Mouse (Mus musculus) hindbrain, postnatal 0 days (tissue): ENCODE measurements around the gene Slc16a1. TPM values are rescaled to one million over a fixed set of nuclear protein-coding genes. Genes with fewer than 3 reads are reported as not detected.
A peak's percentile ranks its signal among the peaks of the same experiment; 100 is the strongest.
"Not testable (repeated sequence)": the region's sequence is repeated elsewhere in the genome, so short reads cannot be mapped to it uniquely, and the experiment has no call there.

Experiments used
- ATAC-seq: fragments of 200-750 bp; cut with Nextera tagmentation; 2 replicates; pipeline ENCODE4 v1.8.0; 2017; ENCODE audit warnings: mild to moderate bottlenecking, moderate TSS enrichment, moderate library complexity
- DNase-seq: peaks from one replicate; pipeline ENCODE4 v3.0.0-alpha.2; 2015; ENCODE audit warnings: low spot score
- H3K27ac ChIP-seq: fragments of 300-500 bp; sonication (generic); 2 replicates; pipeline ENCODE4 v1.5.1; 2014; ENCODE audit warnings: mild to moderate bottlenecking
- H3K27me3 ChIP-seq: fragments of 300-500 bp; sonication (generic); 2 replicates; pipeline ENCODE4 v1.6.1; 2014; ENCODE audit warnings: low read length, mixed read lengths; ENCODE audit not compliant: insufficient read depth
- H3K36me3 ChIP-seq: fragments of 300-500 bp; sonication (generic); 2 replicates; pipeline ENCODE4 v1.6.1; 2014; ENCODE audit warnings: low read length, mixed read lengths; ENCODE audit not compliant: insufficient read depth
- H3K4me1 ChIP-seq: fragments of 300-500 bp; sonication (generic); 2 replicates; pipeline ENCODE4 v1.6.1; 2014; ENCODE audit warnings: antibody characterized with exemption, low read length, mixed read lengths; ENCODE audit not compliant: insufficient read depth
- H3K4me2 ChIP-seq: fragments of 300-500 bp; sonication (generic); 2 replicates; pipeline ENCODE4 v1.6.1; 2014; ENCODE audit warnings: low read depth, mild to moderate bottlenecking, low read length, moderate library complexity, mixed read lengths
- H3K4me3 ChIP-seq: fragments of 300-500 bp; sonication (generic); 2 replicates; pipeline ENCODE4 v1.5.1; 2014; ENCODE audit warnings: low read length
- H3K9ac ChIP-seq: fragments of 300-500 bp; sonication (generic); replicated peaks from 2 replicates; pipeline ENCODE4 v1.6.1; 2014; ENCODE audit warnings: mild to moderate bottlenecking, low read length, moderate library complexity, mixed read lengths
- H3K9me3 ChIP-seq: fragments of 300-500 bp; sonication (generic); 2 replicates; pipeline ENCODE4 v1.6.1; 2016; ENCODE audit warnings: low read length, mixed read lengths
- CTCF ChIP-seq: IDR thresholded peaks from 2 replicates; pipeline ENCODE4 v1.5.1; 2016; ENCODE audit warnings: antibody characterized with exemption, control low read depth, low read depth
- WGBS: fragments of 180-500 bp; shearing (Covaris S2); extraction: QIAGEN DNeasy Blood & Tissue Kit; methylation state at CpG from one replicate; pipeline ENCODE4 v1.1.7; 2014; 5-methylcytosine and 5-hydroxymethylcytosine counted together
- polyA plus RNA-seq: library from polyadenylated mRNA; unstranded; fragments of >200 nt; fragmentation: Nextera tagmentation; extraction: Ambion mirVana; gene quantifications from 2 replicates; pipeline ENCODE4 v1.2.1, GENCODE M21; 2015
- total RNA-seq: library from RNA; depleted of rRNA; stranded (reverse); fragments of >200 nt; gene quantifications from 2 replicates; pipeline ENCODE4 v1.2.3, GENCODE M21; 2014

Gene Slc16a1
- total and polyA plus RNA-seq, 2 experiments from 2014 or later: 22.6 to 43.4 TPM

GRCm38 (mm10) chr3:104662926-104663325, 24.5 kb downstream of the Slc16a1 start:
- WGBS: 86% methylated on average over 11 of the region's 11 CpGs
- no peak for DNase-seq
- H3K4me3 ChIP-seq: no peak overlapping the region
- no peak overlapping the region for H3K27ac ChIP-seq
- no peak overlapping the region for H3K9ac ChIP-seq
- no peak for TF ChIP-seq CTCF
- no peak for ATAC-seq
- H3K27me3 ChIP-seq: no peaks in the 10 kb centered on the region
- no peaks in the 10 kb centered on the region for H3K9me3 ChIP-seq
- no peak overlapping the region for H3K4me2 ChIP-seq
- no peaks in the 10 kb centered on the region for H3K4me1 ChIP-seq
- H3K36me3 ChIP-seq: no peaks in the 10 kb centered on the region

GRCm38 (mm10) chr3:104666950-104667349, 28.5 kb downstream of the Slc16a1 start:
- DNase-seq: peak; percentile 69
- no peak for TF ChIP-seq CTCF
- no peak overlapping the region for H3K4me2 ChIP-seq
- H3K9me3 ChIP-seq: no peaks in the 10 kb centered on the region
- H3K27me3 ChIP-seq: no peaks in the 10 kb centered on the region
- ATAC-seq: no peak
- no peak overlapping the region for H3K9ac ChIP-seq
- WGBS: 45% methylated on average over 4 of the region's 4 CpGs
- H3K27ac ChIP-seq: no peak overlapping the region
- H3K4me1 ChIP-seq: no peaks in the 10 kb centered on the region
- H3K4me3 ChIP-seq: no peak overlapping the region
- no peaks in the 10 kb centered on the region for H3K36me3 ChIP-seq

- Histone ChIP-seq H3K27me3 (no peaks in the 10 kb centered on the region), H3K36me3 (no peaks in the 10 kb centered on the region), H3K4me3 (no peak overlapping the region), H3K27ac (no peak overlapping the region), H3K9ac (no peak overlapping the region), H3K4me1 (no peaks in the 10 kb centered on the region), H3K4me2 (no peak overlapping the region), H3K9me3 (no peaks in the 10 kb centered on the region)
- 62% methylated on average over 10 of the region's 10 CpGs for WGBS
- TF ChIP-seq CTCF: no peak
- no peak for DNase-seq
- no peak for ATAC-seq
These were observed 29.0 kb downstream of the Slc16a1 start for GRCm38 (mm10) chr3:104667451-104667850.

DNA sequence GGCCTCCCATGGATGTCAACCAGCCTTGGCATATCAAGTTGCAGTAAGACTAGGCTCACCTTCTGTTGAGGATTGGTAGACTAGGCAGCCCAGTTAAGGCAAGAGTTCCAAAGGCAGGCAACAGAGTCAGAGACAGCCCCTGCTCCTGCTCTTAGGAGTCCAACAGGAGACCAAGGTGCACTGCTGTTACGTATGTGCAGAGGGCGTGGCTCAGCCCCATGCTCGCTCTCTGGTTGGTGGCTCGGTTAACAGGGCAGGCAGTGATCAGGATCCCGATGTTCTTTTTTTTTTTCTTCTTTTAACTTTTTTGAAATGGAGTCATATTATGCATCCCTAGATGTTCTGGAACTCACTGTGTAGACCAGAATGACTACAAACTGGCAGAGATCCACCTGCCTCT, 30.5 kb downstream of the Slc16a1 start:
- Histone ChIP-seq H3K27ac (no peak overlapping the region), H3K4me3 (no peak overlapping the region), H3K36me3 (no peaks in the 10 kb centered on the region), H3K4me2 (no peak overlapping the region), H3K9ac (no peak overlapping the region), H3K9me3 (no peaks in the 10 kb centered on the region), H3K4me1 (no peaks in the 10 kb centered on the region), H3K27me3 (no peaks in the 10 kb centered on the region)
- ATAC-seq: no peak
- WGBS: 98% methylated on average over 5 of the region's 5 CpGs
- no peak for DNase-seq
- no peak for TF ChIP-seq CTCF

DNA sequence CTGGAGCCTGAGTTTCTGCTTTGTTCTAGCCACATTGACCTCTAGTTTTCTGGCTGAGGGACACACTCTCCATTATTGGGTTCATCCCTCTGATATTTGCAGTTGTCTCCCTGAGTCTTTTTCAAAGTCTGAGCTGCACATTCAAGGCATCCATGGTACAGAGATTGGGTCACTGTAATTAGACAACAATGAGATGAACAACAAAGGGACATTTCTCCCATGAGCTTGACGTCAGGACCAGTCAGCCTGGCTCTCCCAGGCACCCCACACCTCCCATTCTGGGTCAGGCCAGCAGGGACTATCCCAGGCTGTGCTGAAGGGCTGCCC, 31.4 kb downstream of the Slc16a1 start:
- Histone ChIP-seq H3K4me1 (peaks cover 6% of the 10 kb centered on the region), H3K4me2 (no peak overlapping the region), H3K9me3 (no peaks in the 10 kb centered on the region), H3K36me3 (no peaks in the 10 kb centered on the region), H3K9ac (no peak overlapping the region), H3K27ac (no peak overlapping the region), H3K4me3 (no peak overlapping the region), H3K27me3 (no peaks in the 10 kb centered on the region)
- ATAC-seq (no peak), DNase-seq (no peak)
- 38% methylated on average over 1 of the region's 1 CpGs for WGBS
- TF ChIP-seq CTCF: no peak

DNA sequence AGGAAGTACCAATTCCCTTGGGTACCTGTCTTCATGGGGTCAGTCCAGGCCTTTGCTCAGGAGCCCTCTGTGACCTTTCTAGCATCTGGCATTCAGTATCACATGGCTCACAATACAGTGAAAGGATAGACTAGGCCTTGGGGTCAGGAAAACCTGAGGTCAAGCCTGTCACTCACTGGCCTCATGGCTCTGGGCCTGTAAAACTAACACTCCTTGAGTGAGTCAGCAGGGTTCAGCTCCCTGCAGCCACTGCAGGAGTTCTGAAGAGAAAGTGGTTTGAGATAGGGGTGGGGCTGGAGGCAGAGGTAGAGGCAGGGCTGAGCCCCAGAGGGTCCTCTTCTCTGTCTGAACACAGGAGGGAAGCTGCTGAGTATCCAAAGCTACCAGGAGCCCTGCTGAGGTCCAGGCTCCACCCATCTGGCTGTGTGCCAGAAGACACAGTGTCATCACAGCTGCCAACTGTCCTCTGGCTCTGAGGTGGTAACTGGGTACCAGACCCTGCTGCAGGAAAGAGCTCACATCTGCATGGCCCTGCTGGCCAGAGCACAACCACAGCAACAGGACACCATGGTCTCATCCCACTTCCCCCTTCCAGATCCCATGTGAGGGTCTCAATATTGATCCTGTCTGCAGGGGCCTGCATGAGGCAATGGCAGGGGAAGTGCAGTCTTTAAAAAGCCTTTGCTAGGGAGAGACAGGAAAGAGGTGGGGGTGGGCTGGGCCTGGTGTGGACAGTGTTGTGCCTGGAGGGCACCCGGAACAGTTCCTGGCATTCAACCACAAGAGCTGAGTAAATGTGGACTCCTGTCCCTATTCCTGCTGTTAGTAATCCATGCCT, 31.9 kb downstream of the Slc16a1 start:
- H3K36me3 ChIP-seq, H3K4me2 ChIP-seq, H3K27ac ChIP-seq, H3K4me3 ChIP-seq, H3K4me1 ChIP-seq, H3K9ac ChIP-seq, DNase-seq, H3K27me3 ChIP-seq, H3K9me3 ChIP-seq: not testable (repeated sequence)
- 33% methylated on average over 1 of the region's 1 CpGs for WGBS
- ATAC-seq: peak; percentile 53

DNA sequence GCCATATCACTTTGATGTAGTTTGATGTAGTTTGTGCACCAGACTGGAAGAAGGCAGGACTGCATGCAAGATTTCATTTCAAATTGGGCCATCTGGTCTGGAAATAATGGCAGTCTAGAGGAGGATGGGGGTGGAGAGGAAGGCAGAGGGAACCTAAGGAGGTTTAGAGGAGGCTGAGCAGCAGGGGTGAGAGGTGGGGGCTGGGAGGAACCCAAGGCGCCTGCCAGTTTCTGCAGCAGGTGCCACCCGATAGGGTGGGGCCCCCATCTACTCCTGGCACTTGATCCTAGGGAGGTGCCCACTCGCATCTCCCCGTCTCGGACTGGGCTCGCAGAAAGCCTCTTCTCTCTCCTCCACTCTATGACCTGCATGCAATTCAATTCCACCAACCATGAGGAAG, 33.1 kb downstream of the Slc16a1 start:
- Histone ChIP-seq H3K36me3 (no peaks in the 10 kb centered on the region), H3K27me3 (no peaks in the 10 kb centered on the region), H3K4me2 (peak overlapping the region; percentile 23; the same call in 1 of the 2 replicates), H3K9ac (no peak overlapping the region), H3K4me1 (peaks cover 10% of the 10 kb centered on the region), H3K9me3 (no peaks in the 10 kb centered on the region), H3K4me3 (no peak overlapping the region), H3K27ac (0 out of 2 replicates have a peak overlapping the region, but pooled peaks have one; percentile 20)
- no peak for TF ChIP-seq CTCF
- no peak for ATAC-seq
- DNase-seq: peak; percentile 19
- 57% methylated on average over 6 of the region's 6 CpGs for WGBS
